Mouse (Mus musculus) liver, embryonic 12.5 days (tissue): ENCODE data around the gene Slc41a2. TPM values are rescaled to one million over a fixed set of nuclear protein-coding genes. Genes with fewer than 3 reads are reported as not detected.

Experiments used
- ATAC-seq: fragments of 200-750 bp; cut with Nextera tagmentation; 2 replicates; pipeline ENCODE4 v1.8.0; 2017; ENCODE audit warnings: moderate number of reproducible peaks, mild to moderate bottlenecking, moderate library complexity
- H3K27ac ChIP-seq: fragments of 300-500 bp; sonication (generic); 2 replicates; pipeline ENCODE4 v1.5.1; 2016; ENCODE audit warnings: mild to moderate bottlenecking
- H3K27me3 ChIP-seq: fragments of 300-500 bp; sonication (generic); replicated peaks from 2 replicates; pipeline ENCODE4 v1.6.1; 2016; ENCODE audit warnings: mild to moderate bottlenecking, moderate library complexity
- H3K36me3 ChIP-seq: fragments of 300-500 bp; sonication (generic); 2 replicates; pipeline ENCODE4 v1.6.1; 2016; ENCODE audit warnings: mild to moderate bottlenecking, moderate library complexity
- H3K4me1 ChIP-seq: fragments of 300-500 bp; sonication (generic); 2 replicates; pipeline ENCODE4 v1.6.1; 2016
- H3K4me2 ChIP-seq: fragments of 300-500 bp; sonication (generic); 2 replicates; pipeline ENCODE4 v1.6.1; 2016; ENCODE audit warnings: mild to moderate bottlenecking, moderate library complexity
- H3K4me3 ChIP-seq: fragments of 300-500 bp; sonication (generic); 2 replicates; pipeline ENCODE4 v1.5.1; 2016; ENCODE audit warnings: mild to moderate bottlenecking, moderate library complexity
- H3K9ac ChIP-seq: fragments of 300-500 bp; sonication (generic); 2 replicates; pipeline ENCODE4 v1.6.1; 2016; ENCODE audit warnings: mild to moderate bottlenecking, moderate library complexity
- H3K9me3 ChIP-seq: fragments of 300-500 bp; sonication (generic); replicated peaks from 2 replicates; pipeline ENCODE4 v1.6.1; 2016; ENCODE audit warnings: mild to moderate bottlenecking, moderate library complexity
- WGBS: fragments of 180-500 bp; shearing (Covaris S2); methylation state at CpG from one replicate; pipeline ENCODE4 v1.1.7; 2016; ENCODE audit not compliant: insufficient replicate concordance; 5-methylcytosine and 5-hydroxymethylcytosine counted together
- polyA plus RNA-seq: library from polyadenylated mRNA; unstranded; fragments of >200 nt; fragmentation: Nextera tagmentation; extraction: Ambion mirVana; gene quantifications from 2 replicates; pipeline ENCODE4 v1.2.1, GENCODE M21; 2016

Slc41a2 gene
- polyA plus RNA-seq, 1 experiment from 2014 or later, result 0.11 TPM

- Histone ChIP-seq H3K4me3 (no peak overlapping the region), H3K27me3 (no peaks in the 10 kb centered on the region), H3K9me3 (no peaks in the 10 kb centered on the region), H3K4me1 (peaks cover 23% of the 10 kb centered on the region), H3K27ac (no peak overlapping the region), H3K36me3 (peaks cover 18% of the 10 kb centered on the region), H3K9ac (no peak overlapping the region), H3K4me2 (no peak overlapping the region)
- WGBS, result 67% methylated on average over 6 of the region's 6 CpGs
- ATAC-seq, result no peak
Observed at GRCm38 (mm10) chr10:83191982-83192381, 145.7 kb downstream of the Slc41a2 start.

GRCm38 (mm10) chr10:83191476-83191875 is 146.2 kb downstream of the Slc41a2 start:
- 90% methylated on average over 17 of the region's 17 CpGs for WGBS
- H3K4me1 ChIP-seq, result peaks cover 28% of the 10 kb centered on the region
- no peak overlapping the region for H3K4me2 ChIP-seq
- no peaks in the 10 kb centered on the region for H3K9me3 ChIP-seq
- no peak overlapping the region for H3K27ac ChIP-seq
- no peaks in the 10 kb centered on the region for H3K27me3 ChIP-seq
- ATAC-seq, result no peak
- H3K9ac ChIP-seq, result no peak overlapping the region
- no peak overlapping the region for H3K4me3 ChIP-seq
- H3K36me3 ChIP-seq, result peaks cover 18% of the 10 kb centered on the region

GRCm38 (mm10) chr10:83189071-83189470 is 148.6 kb downstream of the Slc41a2 start:
- no peaks in the 10 kb centered on the region for H3K27me3 ChIP-seq
- peaks cover 18% of the 10 kb centered on the region for H3K36me3 ChIP-seq
- H3K4me1 ChIP-seq, result peaks cover 48% of the 10 kb centered on the region
- no peak overlapping the region for H3K9ac ChIP-seq
- no peaks in the 10 kb centered on the region for H3K9me3 ChIP-seq
- H3K4me3 ChIP-seq, result no peak overlapping the region
- H3K4me2 ChIP-seq, result no peak overlapping the region
- ATAC-seq, result no peak
- 91% methylated on average over 5 of the region's 5 CpGs for WGBS
- no peak overlapping the region for H3K27ac ChIP-seq

- Histone ChIP-seq H3K9ac (no peak overlapping the region), H3K4me3 (no peak overlapping the region), H3K4me2 (no peak overlapping the region), H3K9me3 (no peaks in the 10 kb centered on the region), H3K36me3 (peaks cover 18% of the 10 kb centered on the region), H3K27me3 (no peaks in the 10 kb centered on the region), H3K4me1 (peaks cover 68% of the 10 kb centered on the region), H3K27ac (no peak overlapping the region)
- WGBS, result 70% methylated on average over 5 of the region's 5 CpGs
- no peak for ATAC-seq
Observed at GRCm38 (mm10) chr10:83186984-83187383, 150.7 kb downstream of the Slc41a2 start.

GRCm38 (mm10) chr10:83186167-83186566 is 151.5 kb downstream of the Slc41a2 start:
- Histone ChIP-seq H3K9me3 (no peaks in the 10 kb centered on the region), H3K4me3 (no peak overlapping the region), H3K9ac (no peak overlapping the region), H3K4me2 (no peak overlapping the region), H3K27me3 (no peaks in the 10 kb centered on the region), H3K27ac (no peak overlapping the region), H3K36me3 (peaks cover 12% of the 10 kb centered on the region), H3K4me1 (peaks cover 68% of the 10 kb centered on the region)
- 52% methylated on average over 8 of the region's 8 CpGs for WGBS
- no peak for ATAC-seq

- Histone ChIP-seq H3K36me3 (peaks cover 2% of the 10 kb centered on the region; the same call in 1 of the 2 replicates), H3K4me3 (no peak overlapping the region), H3K27me3 (no peaks in the 10 kb centered on the region), H3K4me2 (0 out of 2 replicates have a peak overlapping the region, but pooled peaks have one; percentile 35), H3K4me1 (peaks cover 68% of the 10 kb centered on the region), H3K9ac (no peak overlapping the region), H3K9me3 (no peaks in the 10 kb centered on the region), H3K27ac (no peak overlapping the region)
- ATAC-seq, result no peak
- 85% methylated on average over 6 of the region's 6 CpGs for WGBS
Observed at GRCm38 (mm10) chr10:83185121-83185520, 152.6 kb downstream of the Slc41a2 start.

GRCm38 (mm10) chr10:83184480-83185069 is 153.1 kb downstream of the Slc41a2 start:
- Histone ChIP-seq H3K27me3 (no peaks in the 10 kb centered on the region), H3K36me3 (0 out of 2 replicates have a peak, but pooled peaks cover 4% of the 10 kb centered on the region), H3K4me2 (peak overlapping the region; percentile 35), H3K9me3 (0 out of 2 replicates have a peak, but pooled peaks cover under 1% of the 10 kb centered on the region), H3K9ac (no peak overlapping the region), H3K4me3 (no peak overlapping the region), H3K4me1 (peaks cover 68% of the 10 kb centered on the region), H3K27ac (peak overlapping the region; percentile 50)
- ATAC-seq, result peak; percentile 46
- WGBS, result 24% methylated on average over 7 of the region's 7 CpGs

GRCm38 (mm10) chr10:83183634-83184479 is 153.8 kb downstream of the Slc41a2 start:
- 32% methylated on average over 12 of the region's 12 CpGs for WGBS
- Histone ChIP-seq H3K4me3 (no peak overlapping the region), H3K4me2 (peak overlapping the region; percentile 35), H3K27ac (peak overlapping the region; percentile 50), H3K9ac (no peak overlapping the region), H3K27me3 (no peaks in the 10 kb centered on the region), H3K4me1 (peaks cover 68% of the 10 kb centered on the region), H3K36me3 (0 out of 2 replicates have a peak, but pooled peaks cover 6% of the 10 kb centered on the region), H3K9me3 (peaks cover 3% of the 10 kb centered on the region; the same call in 1 of the 2 replicates)
- ATAC-seq, result peak; percentile 22; the same call in 1 of the 2 replicates

- 0 out of 2 replicates have a peak, but pooled peaks cover 6% of the 10 kb centered on the region for H3K36me3 ChIP-seq
- 35% methylated on average over 8 of the region's 8 CpGs for WGBS
Observed at GRCm38 (mm10) chr10:83182573-83182960, 155.1 kb downstream of the Slc41a2 start.

GRCm38 (mm10) chr10:83181831-83182572 is 155.7 kb downstream of the Slc41a2 start:
- Histone ChIP-seq H3K9ac (no peak overlapping the region), H3K9me3 (peaks cover 3% of the 10 kb centered on the region; the same call in 1 of the 2 replicates), H3K4me3 (no peak overlapping the region), H3K27me3 (no peaks in the 10 kb centered on the region), H3K27ac (no peak overlapping the region), H3K4me1 (peaks cover 49% of the 10 kb centered on the region), H3K36me3 (0 out of 2 replicates have a peak, but pooled peaks cover 6% of the 10 kb centered on the region), H3K4me2 (no peak overlapping the region)
- 81% methylated on average over 15 of the region's 15 CpGs for WGBS
- ATAC-seq, result no peak

More at GRCm38 (mm10) chr10:83182573-83182960, 155.1 kb downstream of the Slc41a2 start:
- Histone ChIP-seq H3K27me3 (no peaks in the 10 kb centered on the region), H3K9ac (no peak overlapping the region), H3K9me3 (peaks cover 3% of the 10 kb centered on the region; the same call in 1 of the 2 replicates), H3K4me2 (no peak overlapping the region), H3K4me3 (no peak overlapping the region), H3K4me1 (peaks cover 55% of the 10 kb centered on the region), H3K27ac (no peak overlapping the region)
- no peak for ATAC-seq
